Mouse (Mus musculus): Measurements from ENCODE around the gene Megf11.

The Megf11 gene

GRCm38 (mm10) chr9:64519921-64520746, 134.7 kb downstream of the Megf11 start:
- in situ Hi-C loops (cut with MseI, MboI), result no loop called here

GRCm38 (mm10) chr9:64520747-64521283, 135.4 kb downstream of the Megf11 start:
- in situ Hi-C loops (cut with MseI, MboI), result no loop called here

- in situ Hi-C loops (cut with MseI, MboI), result no loop called here
Measured at GRCm38 (mm10) chr9:64523264-64524045, 138.0 kb downstream of the Megf11 start.

GRCm38 (mm10) chr9:64528061-64528460, 142.6 kb downstream of the Megf11 start:
- in situ Hi-C loops (cut with MseI, MboI), result no loop called here

GRCm38 (mm10) chr9:64528595-64528994, 143.2 kb downstream of the Megf11 start:
- in situ Hi-C loops (cut with MseI, MboI), result no loop called here

GRCm38 (mm10) chr9:64531935-64532334, 146.5 kb downstream of the Megf11 start:
- in situ Hi-C loops (cut with MseI, MboI), result no loop called here

- in situ Hi-C loops (cut with MseI, MboI), result no loop called here
Measured at GRCm38 (mm10) chr9:64532711-64533242, 147.4 kb downstream of the Megf11 start.

DNA sequence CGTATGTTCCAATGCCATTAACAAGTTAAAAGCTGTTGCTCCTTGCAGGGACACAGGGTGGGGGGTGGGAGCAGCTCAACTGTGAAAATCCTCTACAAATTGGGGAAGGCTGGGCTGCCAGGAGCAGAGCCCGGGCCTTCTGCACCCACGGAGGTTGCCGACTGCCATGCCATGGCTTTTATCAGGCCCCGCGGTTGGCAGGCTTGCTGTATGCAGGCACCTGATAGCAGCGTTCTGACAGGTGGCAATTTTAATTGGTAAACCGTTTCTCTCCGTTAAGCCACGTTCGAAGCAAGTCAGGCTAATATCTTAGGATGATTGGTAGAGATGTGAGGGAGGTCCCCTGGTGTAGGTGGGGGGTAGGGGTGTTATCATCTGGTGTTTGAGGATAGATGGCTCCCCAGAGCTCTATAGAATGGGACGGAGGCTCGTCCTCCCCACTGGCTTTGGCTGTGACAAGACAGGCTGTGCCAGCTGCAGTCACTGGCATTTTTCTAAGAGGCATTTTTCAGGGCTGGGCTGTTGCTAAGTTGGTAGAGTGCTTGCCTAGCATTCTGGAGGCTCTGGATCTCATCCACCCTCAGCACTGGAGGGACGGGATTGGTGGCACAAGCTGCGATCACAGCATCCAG, 148.2 kb downstream of the Megf11 start:
- in situ Hi-C loops (cut with MseI, MboI), result no loop called here

- in situ Hi-C loops (cut with MseI, MboI), result no loop called here
Measured at GRCm38 (mm10) chr9:64534313-64534712, 148.9 kb downstream of the Megf11 start.

DNA sequence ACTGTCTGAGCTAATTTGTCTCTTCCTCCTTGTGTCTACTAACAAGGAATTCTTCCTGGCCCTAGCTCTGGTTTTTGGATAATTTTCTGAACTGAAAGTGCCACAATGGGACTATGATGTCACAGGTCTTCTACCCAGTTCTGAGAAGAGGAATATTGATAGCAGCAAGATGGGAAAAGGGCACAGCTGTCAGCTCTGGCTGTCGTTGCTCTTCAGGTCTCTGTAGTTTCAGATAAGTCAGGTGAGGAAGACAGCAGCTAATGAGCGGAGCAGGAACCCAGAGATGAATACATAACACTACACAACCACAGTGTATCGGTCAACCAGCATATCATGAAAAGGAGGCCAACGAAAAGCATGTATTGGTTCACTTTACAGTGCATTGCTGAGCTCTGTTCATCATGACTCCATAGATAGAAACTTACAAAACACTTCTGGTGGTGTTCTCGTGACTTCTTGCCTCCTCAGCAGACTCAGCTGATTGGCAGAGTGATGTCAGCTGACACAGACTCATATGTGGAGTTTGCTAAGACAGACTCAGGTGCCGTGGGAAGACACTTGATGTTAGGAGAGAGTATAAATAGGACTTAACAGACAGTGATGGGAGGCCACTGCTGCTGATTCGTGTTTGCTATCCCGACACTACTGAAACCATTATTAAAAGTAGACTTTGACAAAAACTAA, 149.6 kb downstream of the Megf11 start:
- in situ Hi-C loops (cut with MseI, MboI), result no loop called here

- in situ Hi-C loops (cut with MseI, MboI), result no loop called here
Measured at GRCm38 (mm10) chr9:64537821-64538220, 152.4 kb downstream of the Megf11 start.

- in situ Hi-C loops (cut with MseI, MboI), result no loop called here
Measured at GRCm38 (mm10) chr9:64542246-64542645, 156.8 kb downstream of the Megf11 start.

DNA sequence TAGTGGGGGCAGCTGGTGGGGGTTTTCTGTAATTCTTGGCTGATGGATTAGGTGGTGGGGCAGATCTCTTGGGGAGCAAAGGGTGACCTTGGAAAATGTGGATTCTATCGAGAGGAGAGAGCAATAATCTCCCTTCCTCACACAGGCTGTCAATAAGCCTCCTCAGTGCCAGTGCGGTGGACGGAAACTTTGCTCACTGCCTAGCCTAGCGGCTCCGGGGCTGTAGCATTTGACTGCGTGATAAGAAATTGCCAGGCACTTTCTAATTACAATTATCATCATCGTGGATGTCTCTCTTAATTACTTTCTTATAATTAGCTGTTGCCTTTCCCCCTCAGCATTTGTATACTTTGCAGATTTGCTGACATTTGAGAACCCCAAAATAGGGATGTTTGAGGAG, 157.7 kb downstream of the Megf11 start:
- in situ Hi-C loops (cut with MseI, MboI), result no loop called here

GRCm38 (mm10) chr9:64546344-64546991, 161.0 kb downstream of the Megf11 start:
- in situ Hi-C loops (cut with MseI, MboI), result no loop called here

DNA sequence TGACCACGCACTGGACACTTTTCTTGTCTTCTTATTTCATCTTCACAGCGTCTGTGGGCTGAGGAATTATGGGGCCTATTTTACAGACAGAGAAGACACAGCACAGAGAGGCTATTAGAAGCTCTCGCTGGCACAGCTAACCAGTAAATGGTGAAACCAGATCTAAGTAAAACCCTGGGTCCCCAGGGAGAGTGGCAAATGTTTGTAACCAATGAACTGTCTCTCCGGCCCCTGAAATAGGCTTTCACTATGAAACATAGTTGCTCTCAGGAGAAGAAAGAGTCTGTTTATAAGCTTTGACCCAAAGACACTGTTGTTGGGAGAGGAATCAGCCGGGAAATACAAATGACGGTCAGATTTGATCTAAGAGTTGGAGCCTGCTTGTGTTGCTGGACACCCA, 162.9 kb downstream of the Megf11 start:
- in situ Hi-C loops (cut with MseI, MboI), result no loop called here

DNA sequence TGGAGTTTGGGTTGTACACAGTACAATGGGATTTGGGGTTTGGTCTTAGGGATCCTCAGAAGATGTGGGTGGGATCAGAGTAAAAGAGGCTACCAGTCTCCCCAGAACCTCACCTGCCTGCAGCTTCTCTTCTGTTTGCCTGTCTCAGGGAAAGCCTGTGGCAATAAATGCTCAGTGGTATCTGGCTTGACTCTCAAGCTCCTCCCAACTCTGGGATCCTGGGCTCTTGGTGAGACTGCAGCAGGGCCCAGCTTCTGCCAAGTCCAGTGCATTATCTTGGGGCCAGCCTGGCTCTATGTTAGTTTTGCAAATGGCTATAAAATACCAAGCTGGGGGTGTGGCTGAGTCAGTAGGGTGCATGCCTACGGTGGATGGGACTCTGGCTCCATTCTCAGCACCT, 165.9 kb downstream of the Megf11 start:
- in situ Hi-C loops (cut with MseI, MboI), result no loop called here

- in situ Hi-C loops (cut with MseI, MboI), result no loop called here
Measured at GRCm38 (mm10) chr9:64552046-64552445, 166.6 kb downstream of the Megf11 start.

DNA sequence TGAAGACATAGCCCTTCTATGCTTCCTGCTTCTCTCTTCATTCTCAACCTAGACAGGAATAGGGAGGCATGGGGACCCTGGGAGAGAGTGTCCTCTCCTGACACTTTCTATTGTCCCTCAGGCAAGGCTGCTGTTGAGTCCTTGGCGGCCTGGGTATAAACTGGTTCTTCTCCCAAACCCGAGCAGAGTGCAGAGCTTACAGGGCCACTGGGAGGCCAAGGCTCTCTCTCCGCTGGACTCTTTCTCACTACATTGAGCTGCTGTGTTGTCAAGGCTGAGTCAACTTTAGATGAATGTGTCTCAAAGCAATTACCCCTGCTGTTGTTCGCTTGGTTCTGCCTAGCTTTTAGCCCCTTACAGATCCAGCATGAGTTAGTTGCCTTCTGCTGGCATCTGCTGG, 168.0 kb downstream of the Megf11 start:
- in situ Hi-C loops (cut with MseI, MboI), result no loop called here

DNA sequence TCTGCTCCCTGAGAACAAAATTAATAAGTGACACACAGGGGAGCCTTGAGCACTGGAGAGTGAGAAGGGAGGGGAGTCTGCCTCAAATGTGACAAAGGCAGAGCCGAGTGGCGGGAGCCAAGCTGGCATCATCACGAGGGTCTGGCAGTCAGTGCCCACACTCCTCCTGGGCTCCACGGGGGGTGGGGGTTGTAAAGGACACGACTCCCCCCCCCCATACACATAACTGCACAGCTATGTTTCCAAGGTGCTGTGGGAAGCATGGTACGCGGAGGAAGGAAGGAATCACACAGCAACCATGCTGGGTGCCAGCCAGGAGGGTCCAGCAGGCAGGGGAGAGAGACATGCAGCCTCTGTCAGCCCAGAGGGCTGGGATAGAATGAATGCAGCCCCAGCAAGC, 170.2 kb downstream of the Megf11 start:
- in situ Hi-C loops (cut with MseI, MboI), result no loop called here

DNA sequence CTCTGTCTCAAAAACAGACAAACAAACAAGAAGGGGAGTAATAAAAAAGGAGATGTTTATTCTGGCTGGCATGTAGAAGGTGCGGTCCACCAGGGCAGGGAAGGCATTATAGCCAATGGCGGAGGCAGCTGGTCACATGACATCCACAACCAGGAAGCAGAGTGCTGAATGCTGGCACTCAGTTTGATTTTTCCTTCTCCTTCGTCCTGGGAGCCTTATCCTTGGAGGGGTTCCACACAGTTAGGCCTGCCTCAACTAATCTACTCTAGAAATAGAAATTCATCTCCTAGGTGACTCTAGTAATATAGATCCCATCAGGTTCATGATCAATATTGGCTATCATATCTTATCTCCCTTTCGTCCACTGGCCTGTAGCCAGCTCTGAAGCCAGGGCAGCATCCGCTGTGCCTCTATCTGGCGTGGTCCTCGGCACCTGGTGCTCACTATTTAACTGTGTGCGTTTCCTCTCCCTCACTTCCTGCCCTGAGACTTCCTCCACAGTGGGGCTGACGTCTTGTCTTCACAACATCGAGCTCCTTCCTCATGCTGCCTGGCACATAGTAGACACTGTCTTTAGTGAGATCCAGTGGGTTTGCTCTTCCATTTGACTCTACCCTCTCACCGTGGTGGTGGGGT, 171.8 kb downstream of the Megf11 start:
- in situ Hi-C loops (cut with MseI, MboI), result no loop called here

All from mouse trophoblast stem cell (cell line).